Comparison of ENCODE assay signal across 9 mouse cellular contexts in genomic region chr15:81937098-81937972, GRCm38 (mm10). TPM values are rescaled to one million over a fixed set of nuclear protein-coding genes. Genes with fewer than 3 reads are reported as not detected.
DNase-seq lines count a peak whose midpoint lies in the region; ATAC-seq and TF ChIP-seq lines count a peak whose summit lies in the region.
"Had no signal": no experiment of that assay in that cellular context is flagged by ENCODE, and none has a peak within 500 bp of the region (broad histone marks: within the 10 kb centered on the region; RNA-seq: fewer than 3 reads in every experiment).

No protein-coding gene starts in this region.

- H3K9ac ChIP-seq in ES-E14 (ENCODE audit: insufficient read depth, low read depth, low read length, poor library complexity, severe bottlenecking) = peak overlapping the region; percentile 5; the same call in 1 of the 2 replicates
- peak overlapping the region; percentile 76 for H3K9ac ChIP-seq in midbrain, embryonic 14.5 days (replicated peaks; ENCODE audit: low read length)

- intact Hi-C loops in heart, postnatal 25 days (cut with DNase I) = no loop called here

- no peak overlapping the region for H3K27ac ChIP-seq in ES-E14 (ENCODE audit: insufficient read depth, low read depth, low read length, poor library complexity, severe bottlenecking)
- peak overlapping the region; percentile 76 for H3K27ac ChIP-seq in forebrain, embryonic 10.5 days
- peak overlapping the region; percentile 93 for H3K27ac ChIP-seq in midbrain, embryonic 14.5 days (replicated peaks; ENCODE audit: low read depth, low read length)

- H3K4me3 ChIP-seq in ES-E14 (ENCODE audit: insufficient read depth in 1 of 2, low read depth in 1 of 2, low read length in 2 of 2, poor library complexity in 1 of 2, severe bottlenecking in 1 of 2) = peak overlapping the region; percentile 41 to 66
- peak overlapping the region; percentile 57 for H3K4me3 ChIP-seq in forebrain, embryonic 10.5 days
- H3K4me3 ChIP-seq in midbrain, embryonic 14.5 days (replicated peaks; ENCODE audit: low read depth, low read length) = peak overlapping the region; percentile 61

- 9% methylated on average over 19 of the region's 19 CpGs for WGBS in forebrain, embryonic 10.5 days
- WGBS in midbrain, embryonic 14.5 days = 5% methylated on average over 19 of the region's 19 CpGs

- ATAC-seq in midbrain, embryonic 14.5 days (ENCODE audit: low FRiP score, low TSS enrichment) = no peak; the same call in 1 of the 2 replicates

- in situ Hi-C loops in ES-E14 (cut with MboI; ENCODE audit: low sequenced_read_pairs in 2 of 2, unreplicated experiment in 2 of 2) = no loop called here

- no peaks in the 10 kb centered on the region for H3K9me3 ChIP-seq in ES-E14 (ENCODE audit: control insufficient read depth, insufficient read depth, low read depth, low read length)
- no peaks in the 10 kb centered on the region for H3K9me3 ChIP-seq in forebrain, embryonic 10.5 days
- no peaks in the 10 kb centered on the region for H3K9me3 ChIP-seq in midbrain, embryonic 14.5 days (ENCODE audit: control insufficient read depth, low read length)

- H3K4me2 ChIP-seq in midbrain, embryonic 14.5 days (ENCODE audit: low read length) = peak overlapping the region; percentile 71

- DNase-seq in ES-E14 (ENCODE audit: low read depth, low spot score) = no peak
- peak; percentile 80 for DNase-seq in adrenal gland, postnatal 14 days
- no peak for DNase-seq in forebrain, embryonic 10.5 days (ENCODE audit: extremely low spot score, low spot score)
- DNase-seq in heart, postnatal 25 days (ENCODE audit: low spot score) = peak; percentile 33
- peak; percentile 52 to 78 for DNase-seq in left cerebral cortex, adult 8-10 months (ENCODE audit: low spot score in 2 of 2)
- DNase-seq in midbrain, embryonic 14.5 days = peak; percentile 73
- DNase-seq in spleen, adult 12 weeks (ENCODE audit: low spot score) = no peak
- DNase-seq in thymus, postnatal 25 days = no peak

- peaks cover 24% of the 10 kb centered on the region for H3K27me3 ChIP-seq in forebrain, embryonic 10.5 days (ENCODE audit: poor library complexity, severe bottlenecking)
- no peaks in the 10 kb centered on the region for H3K27me3 ChIP-seq in midbrain, embryonic 14.5 days (ENCODE audit: control insufficient read depth, insufficient read depth, low read length)

- H3K36me3 ChIP-seq in ES-E14 (ENCODE audit: control insufficient read depth, insufficient read depth, low read length, poor library complexity, severe bottlenecking) = no peaks in the 10 kb centered on the region
- H3K36me3 ChIP-seq in forebrain, embryonic 10.5 days (replicated peaks) = no peaks in the 10 kb centered on the region
- H3K36me3 ChIP-seq in midbrain, embryonic 14.5 days (ENCODE audit: control insufficient read depth, insufficient read depth, low read length) = peaks cover 4% of the 10 kb centered on the region; the same call in 1 of the 2 replicates

- peaks cover 0 to 6% of the 10 kb centered on the region in 2 experiments; a peak in 1 of 4 replicates for H3K4me1 ChIP-seq in ES-E14 (ENCODE audit: control insufficient read depth in 2 of 2, insufficient read depth in 2 of 2, low read length in 2 of 2, poor library complexity in 1 of 2)
- H3K4me1 ChIP-seq in forebrain, embryonic 10.5 days = peaks cover 42% of the 10 kb centered on the region
- peaks cover 15% of the 10 kb centered on the region for H3K4me1 ChIP-seq in midbrain, embryonic 14.5 days (ENCODE audit: control insufficient read depth, insufficient read depth, low read length)

TF ChIP-seq in ES-E14, 5 proteins besides CTCF, POLR2A, EP300 and RAD21:
- no peak for TF ChIP-seq ZNF384 (IDR thresholded peaks at IDR 0.05; ENCODE audit: low read depth, low read length)
- no peak for TF ChIP-seq HCFC1 (IDR thresholded peaks at IDR 0.05; ENCODE audit: borderline replicate concordance, insufficient read depth, low read length)
- TF ChIP-seq CHD2 (IDR thresholded peaks at IDR 0.05; ENCODE audit: low read depth, low read length) = no peak
- TF ChIP-seq ZC3H11A (IDR thresholded peaks at IDR 0.05; ENCODE audit: borderline replicate concordance, low read depth, low read length) = no peak
- no peak for TF ChIP-seq MAFK (IDR thresholded peaks at IDR 0.05; ENCODE audit: insufficient read depth, low read depth, low read length)

RNA-seq across cellular contexts. Expression of gene Csdc2, which starts 0.8 kb away (rescaled TPM):
- 1.2 TPM in 2 replicates for total RNA-seq in ES-E14 (2012; rRNA removed)
- total RNA-seq in adrenal gland, postnatal 14 days (2021) = 15.7 and 17.3 TPM in 2 replicates
- 9.2 and 10.7 TPM in 2 replicates for polyA plus RNA-seq in forebrain, embryonic 10.5 days (2016; fragmentation: Nextera tagmentation; extraction: Ambion mirVana)
- 10 to 100 TPM; 73.5 to 87.5 TPM for total RNA-seq in heart, postnatal 25 days (2021)
- total RNA-seq in left cerebral cortex, adult 8-10 months (2022) = 10 to 100 TPM; 73.0 to 81.8 (median 75.8) TPM
- polyA plus RNA-seq in midbrain, embryonic 14.5 days (2014; fragmentation: Nextera tagmentation; extraction: Ambion mirVana) = 167 and 188 TPM in 2 replicates
- total RNA-seq: neutrophil, adult 5-6 weeks had no signal

RNA-seq across cellular contexts. Expression of gene Polr3h, which starts 11.3 kb away (rescaled TPM):
- 72.4 and 83.7 TPM in 2 replicates for total RNA-seq in ES-E14 (2012; rRNA removed)
- total RNA-seq in adrenal gland, postnatal 14 days (2021) = 18.7 and 23.0 TPM in 2 replicates
- polyA plus RNA-seq in forebrain, embryonic 10.5 days (2016; fragmentation: Nextera tagmentation; extraction: Ambion mirVana) = 84.0 and 90.8 TPM in 2 replicates
- total RNA-seq in heart, postnatal 25 days (2021) = 1 to 10 TPM; 6.7 to 7.0 TPM
- 10 to 100 TPM; 52.4 to 56.6 (median 55.3) TPM for total RNA-seq in left cerebral cortex, adult 8-10 months (2022)
- polyA plus RNA-seq in midbrain, embryonic 14.5 days (2014; fragmentation: Nextera tagmentation; extraction: Ambion mirVana) = 67.7 and 74.2 TPM in 2 replicates

RNA-seq across cellular contexts. Expression of gene Pmm1, which starts 23.4 kb away (rescaled TPM):
- 299 and 342 TPM in 2 replicates for total RNA-seq in ES-E14 (2012; rRNA removed)
- 78.7 and 99.0 TPM in 2 replicates for total RNA-seq in adrenal gland, postnatal 14 days (2021)
- polyA plus RNA-seq in forebrain, embryonic 10.5 days (2016; fragmentation: Nextera tagmentation; extraction: Ambion mirVana) = 37.1 and 39.3 TPM in 2 replicates
- total RNA-seq in heart, postnatal 25 days (2021) = 10 to 100 TPM; 26.6 to 27.0 TPM
- total RNA-seq in left cerebral cortex, adult 8-10 months (2022) = 100 to 1,000 TPM; 180 to 198 (median 188) TPM
- 67.1 and 94.5 TPM in 2 replicates for polyA plus RNA-seq in midbrain, embryonic 14.5 days (2014; fragmentation: Nextera tagmentation; extraction: Ambion mirVana)

RNA-seq across cellular contexts. Expression of gene 1700029P11Rik, which starts 43.0 kb away (rescaled TPM):
- 29.9 and 41.1 TPM in 2 replicates for total RNA-seq in ES-E14 (2012; rRNA removed)
- total RNA-seq in adrenal gland, postnatal 14 days (2021) = not detected in 2 replicates
- not detected in 2 replicates for polyA plus RNA-seq in forebrain, embryonic 10.5 days (2016; fragmentation: Nextera tagmentation; extraction: Ambion mirVana)
- not detected for total RNA-seq in heart, postnatal 25 days (2021)
- total RNA-seq in left cerebral cortex, adult 8-10 months (2022) = not detected
- not detected in 2 replicates for polyA plus RNA-seq in midbrain, embryonic 14.5 days (2014; fragmentation: Nextera tagmentation; extraction: Ambion mirVana)
- total RNA-seq: neutrophil, adult 5-6 weeks had no signal

RNA-seq across cellular contexts. Expression of gene Xrcc6, which starts 50.3 kb away (rescaled TPM):
- 69.1 and 84.6 TPM in 2 replicates for total RNA-seq in ES-E14 (2012; rRNA removed)
- 120 and 140 TPM in 2 replicates for total RNA-seq in adrenal gland, postnatal 14 days (2021)
- 90.8 and 94.9 TPM in 2 replicates for polyA plus RNA-seq in forebrain, embryonic 10.5 days (2016; fragmentation: Nextera tagmentation; extraction: Ambion mirVana)
- total RNA-seq in heart, postnatal 25 days (2021) = 10 to 100 TPM; 21.4 to 23.5 TPM
- total RNA-seq in left cerebral cortex, adult 8-10 months (2022) = 10 to 100 TPM; 21.9 to 28.5 (median 26.0) TPM
- polyA plus RNA-seq in midbrain, embryonic 14.5 days (2014; fragmentation: Nextera tagmentation; extraction: Ambion mirVana) = 28.3 and 36.9 TPM in 2 replicates

Comparison
In these comparisons a context has a peak if more than half of its experiments do, and no peak if none do; other contexts are left out.
1. DNase-seq: peak in adrenal gland, postnatal 14 days (single experiment), heart, postnatal 25 days (single experiment), left cerebral cortex, adult 8-10 months (2 of 2) and midbrain, embryonic 14.5 days (single experiment); none in ES-E14 (single experiment), forebrain, embryonic 10.5 days (single experiment), spleen, adult 12 weeks (single experiment) and thymus, postnatal 25 days (single experiment).
2. Peak in every context shown above with its lines, with median percentiles within 50 percentile points of each other: H3K4me3 ChIP-seq.